Mouse (Mus musculus) embryo, embryonic 11.5 days (tissue): Measurements from ENCODE around the gene Rps19bp1.

Source experiments
- DNase-seq: peaks from one replicate; pipeline ENCODE4 v3.0.0-alpha.2; 2012; ENCODE audit warnings: low read depth, low spot score

Gene Rps19bp1

DNA sequence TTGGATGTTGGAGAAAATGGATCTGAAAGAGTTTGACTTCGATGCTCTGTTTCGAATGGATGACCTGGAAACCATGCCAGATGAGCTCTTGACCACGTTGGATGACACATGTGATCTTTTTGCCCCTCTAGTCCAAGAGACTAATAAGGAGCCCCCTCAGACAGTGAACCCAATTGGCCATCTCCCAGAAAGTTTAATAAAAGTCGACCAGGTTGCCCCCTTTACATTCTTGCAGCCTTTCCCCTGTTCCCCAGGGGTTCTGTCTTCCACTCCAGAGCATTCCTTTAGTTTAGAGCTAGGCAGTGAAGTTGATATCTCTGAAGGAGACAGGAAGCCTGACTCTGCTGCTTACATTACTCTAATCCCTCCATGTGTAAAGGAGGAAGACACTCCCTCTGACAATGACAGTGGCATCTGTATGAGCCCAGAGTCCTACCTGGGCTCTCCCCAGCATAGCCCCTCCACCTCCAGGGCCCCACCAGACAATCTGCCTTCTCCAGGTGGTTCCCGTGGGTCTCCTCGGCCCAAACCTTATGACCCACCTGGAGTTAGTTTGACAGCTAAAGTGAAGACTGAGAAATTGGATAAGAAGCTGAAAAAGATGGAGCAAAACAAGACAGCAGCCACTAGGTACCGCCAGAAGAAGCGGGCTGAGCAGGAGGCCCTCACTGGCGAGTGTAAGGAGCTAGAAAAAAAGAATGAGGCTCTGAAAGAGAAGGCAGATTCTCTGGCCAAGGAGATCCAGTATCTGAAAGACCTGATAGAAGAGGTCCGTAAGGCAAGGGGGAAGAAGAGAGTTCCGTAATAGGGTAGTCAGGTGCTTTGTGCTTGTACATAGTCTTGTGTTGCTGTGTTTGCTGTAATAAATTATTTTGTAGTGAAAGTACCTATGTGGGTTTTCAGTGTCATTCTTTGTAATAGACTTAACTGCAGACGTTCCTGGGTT, 7.2 kb downstream of the Rps19bp1 start:
- no peak for DNase-seq

DNA sequence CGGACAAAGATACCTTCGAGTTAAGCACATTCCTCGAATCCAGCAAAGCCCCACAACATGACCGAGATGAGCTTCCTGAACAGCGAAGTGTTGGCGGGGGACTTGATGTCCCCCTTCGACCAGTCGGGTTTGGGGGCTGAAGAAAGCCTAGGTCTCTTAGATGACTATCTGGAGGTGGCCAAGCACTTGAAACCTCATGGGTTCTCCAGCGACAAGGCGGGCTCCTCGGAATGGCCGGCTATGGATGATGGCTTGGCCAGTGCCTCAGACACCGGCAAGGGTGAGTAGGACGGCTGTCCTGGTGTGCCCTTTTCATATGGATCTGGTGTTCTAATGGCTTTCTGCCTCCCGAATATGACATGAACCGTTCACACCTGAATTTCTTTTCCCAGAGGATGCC, 7.9 kb downstream of the Rps19bp1 start:
- DNase-seq, result no peak

DNA sequence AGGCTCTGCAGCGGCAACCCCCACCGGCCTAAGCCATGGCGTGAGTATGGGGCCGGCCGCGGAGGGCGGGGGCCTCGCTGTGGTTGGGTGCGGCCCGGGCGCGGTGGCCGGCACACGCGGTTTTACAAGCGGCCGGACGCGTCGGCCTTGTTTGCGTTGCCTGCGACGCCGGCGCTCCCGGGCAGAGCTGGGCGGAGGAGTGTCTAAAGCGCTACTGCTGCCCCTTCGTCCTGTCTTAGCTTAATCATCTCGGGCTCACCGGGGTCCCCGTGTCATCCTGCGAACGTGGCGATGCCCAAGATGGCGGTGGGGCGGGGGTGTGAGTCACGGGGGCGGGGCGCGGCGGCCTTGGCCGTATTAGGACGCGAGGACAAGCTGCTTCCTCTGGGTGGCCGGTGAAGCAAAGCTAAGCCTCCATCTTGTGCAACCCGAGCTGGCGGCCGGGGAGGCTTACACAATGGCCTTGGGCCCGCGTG, 8.4 kb downstream of the Rps19bp1 start:
- peak; percentile 64 for DNase-seq

DNA sequence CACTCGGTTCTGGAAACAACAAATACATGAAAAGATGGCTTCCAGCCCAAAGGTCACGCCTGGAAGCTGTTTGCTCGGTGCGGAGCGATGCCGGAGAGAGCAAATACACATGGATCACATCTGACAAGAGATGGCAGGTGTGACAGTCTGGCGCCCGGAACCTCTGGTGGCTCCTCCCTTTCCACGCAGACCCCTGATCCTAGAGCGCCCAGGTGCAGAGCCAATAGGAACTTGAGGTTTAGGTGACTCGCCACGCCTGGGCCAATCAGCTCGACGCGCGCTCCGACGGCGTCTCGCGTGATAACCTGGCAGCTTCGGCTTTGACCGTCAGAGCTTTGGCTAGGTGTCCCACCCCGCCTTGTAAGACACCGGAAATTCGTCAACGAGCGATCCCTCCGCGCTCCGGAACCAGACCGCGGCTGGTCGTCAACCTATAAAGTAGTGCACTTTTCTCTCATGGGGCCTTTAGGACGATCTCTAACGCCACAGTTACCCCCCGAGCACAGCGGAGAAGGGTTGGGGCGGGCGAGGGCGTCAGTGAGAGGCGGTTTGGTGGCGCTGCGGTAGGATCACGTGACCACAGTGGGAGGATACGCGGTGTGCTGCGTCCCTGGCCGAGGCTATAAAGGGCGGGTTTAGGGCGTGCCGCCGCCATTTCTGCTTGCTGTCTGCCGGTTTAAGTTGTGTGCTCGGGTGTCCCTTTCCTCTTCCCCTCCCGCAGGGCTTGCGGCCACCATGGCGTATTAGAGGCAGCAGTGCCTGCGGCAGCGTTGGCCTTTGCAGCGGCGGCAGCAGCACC, 9.1 kb downstream of the Rps19bp1 start, which contains the start of gene Atf4:
Gene Atf4, plus strand, starts transcription at position 338 of the 799 bp plus-strand sequence.
- DNase-seq, result peak; percentile 98

DNA sequence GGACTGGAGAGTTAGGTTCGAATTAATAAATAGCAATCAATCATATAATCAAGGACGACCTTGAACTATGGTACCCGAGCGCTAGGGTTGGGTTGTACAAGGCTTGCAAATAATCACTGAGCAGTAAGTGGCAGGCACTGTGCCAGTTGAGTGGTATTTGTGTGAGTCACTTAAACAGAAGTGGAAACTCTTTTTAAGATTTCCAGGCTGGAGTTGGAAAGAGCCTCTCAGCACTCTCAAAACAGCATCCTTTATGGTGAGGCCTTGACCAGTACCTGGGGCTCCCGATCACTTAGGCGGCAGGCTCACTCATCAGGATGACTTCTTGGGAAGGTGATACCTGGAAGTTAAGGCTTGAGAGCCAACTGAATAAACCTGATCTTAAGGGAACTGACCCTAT, 9.9 kb downstream of the Rps19bp1 start:
- no peak for DNase-seq

DNA sequence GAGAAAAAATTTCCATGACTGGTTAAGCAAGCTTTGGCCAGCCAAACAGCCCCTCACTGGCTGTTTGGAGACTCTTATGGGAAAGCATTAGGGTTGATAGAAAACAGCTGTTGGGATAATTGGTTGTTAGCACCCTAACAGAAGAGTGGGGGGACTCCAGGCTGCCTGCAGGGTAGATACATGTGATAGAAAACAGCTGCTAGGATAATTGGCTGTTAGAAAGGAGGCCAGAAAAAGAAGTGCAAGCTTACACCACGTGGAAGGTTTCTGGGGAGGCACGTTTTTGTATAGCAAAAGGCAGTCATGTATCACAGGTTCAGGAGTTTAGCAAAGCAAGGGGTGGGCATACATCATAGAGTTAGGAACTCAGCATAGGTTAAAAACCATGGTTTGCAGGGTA, 10.6 kb downstream of the Rps19bp1 start:
- no peak for DNase-seq

DNA sequence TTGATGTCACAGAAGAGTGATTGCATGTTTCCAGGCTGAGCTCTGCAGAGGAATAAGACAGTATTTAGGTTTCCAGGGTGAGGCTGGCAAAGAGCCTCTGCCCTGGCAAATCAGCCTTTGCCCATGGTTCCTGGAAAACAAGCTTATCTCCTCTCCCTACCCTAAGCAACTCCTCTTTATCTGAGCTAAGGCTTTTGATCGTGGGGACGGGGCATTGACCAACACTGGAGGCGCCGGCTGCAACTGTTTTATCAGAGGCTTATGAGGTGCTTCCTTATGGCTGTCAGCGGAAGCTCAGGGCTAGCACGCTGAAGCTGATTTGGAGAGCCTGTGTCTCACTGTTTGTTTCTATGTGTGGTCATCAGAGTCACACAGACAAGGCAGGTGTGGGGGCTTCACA, 13.5 kb downstream of the Rps19bp1 start:
- DNase-seq, result no peak

DNA sequence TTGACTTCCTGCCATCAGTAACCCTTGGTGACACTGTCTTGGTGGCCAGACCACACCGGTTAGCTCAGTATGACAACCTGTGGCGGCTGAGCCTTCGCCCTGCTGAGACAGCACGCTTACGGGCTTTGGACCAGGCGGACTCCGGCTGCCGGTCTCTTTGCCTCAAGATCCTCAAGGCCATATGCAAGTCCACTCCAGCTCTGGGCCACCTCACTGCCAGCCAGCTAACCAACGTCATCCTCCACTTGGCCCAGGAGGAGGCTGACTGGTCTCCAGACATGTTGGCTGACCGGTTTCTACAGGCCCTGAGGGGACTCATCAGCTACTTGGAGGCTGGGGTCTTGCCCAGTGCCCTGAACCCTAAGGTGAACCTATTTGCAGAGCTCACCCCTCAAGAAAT, 14.4 kb downstream of the Rps19bp1 start:
- DNase-seq, result no peak

DNA sequence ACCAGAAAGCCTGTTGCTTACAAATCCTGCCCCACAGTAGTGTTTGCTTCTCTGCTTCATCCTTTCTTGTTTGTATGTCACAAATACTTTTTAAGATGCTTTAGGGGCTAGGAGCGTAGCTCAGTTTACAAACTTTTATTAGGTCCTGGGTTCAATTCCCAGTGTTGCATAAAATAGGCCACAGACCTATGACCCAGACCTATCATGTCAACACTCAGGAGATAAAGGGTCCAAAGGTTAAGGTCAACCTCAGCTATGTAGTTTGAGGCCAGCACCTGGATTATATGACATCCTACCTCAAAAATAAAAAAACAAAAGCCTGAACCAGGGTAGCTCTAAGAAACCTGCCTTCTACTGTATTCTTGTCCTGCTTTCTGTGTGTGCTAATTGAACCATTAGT, 15.5 kb downstream of the Rps19bp1 start:
- DNase-seq, result no peak

DNA sequence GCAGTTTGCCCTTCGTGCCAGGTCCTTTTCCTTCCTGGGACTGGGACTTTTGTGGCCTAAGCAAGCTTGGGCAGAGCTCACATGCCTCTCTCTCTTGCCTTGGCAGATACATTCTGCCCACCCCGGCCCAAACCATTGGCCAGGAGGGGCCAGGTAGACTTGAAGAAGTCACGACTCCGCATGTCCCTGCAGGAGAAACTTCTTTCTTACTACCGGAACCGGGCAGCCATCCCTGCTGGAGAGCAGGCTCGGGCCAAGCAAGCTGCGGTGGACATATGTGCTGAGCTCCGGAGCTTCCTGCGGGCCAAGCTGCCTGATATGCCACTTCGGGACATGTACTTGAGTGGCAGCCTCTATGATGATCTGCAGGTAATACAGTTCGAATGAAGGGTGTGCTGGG, 16.0 kb downstream of the Rps19bp1 start:
- DNase-seq, result no peak

DNA sequence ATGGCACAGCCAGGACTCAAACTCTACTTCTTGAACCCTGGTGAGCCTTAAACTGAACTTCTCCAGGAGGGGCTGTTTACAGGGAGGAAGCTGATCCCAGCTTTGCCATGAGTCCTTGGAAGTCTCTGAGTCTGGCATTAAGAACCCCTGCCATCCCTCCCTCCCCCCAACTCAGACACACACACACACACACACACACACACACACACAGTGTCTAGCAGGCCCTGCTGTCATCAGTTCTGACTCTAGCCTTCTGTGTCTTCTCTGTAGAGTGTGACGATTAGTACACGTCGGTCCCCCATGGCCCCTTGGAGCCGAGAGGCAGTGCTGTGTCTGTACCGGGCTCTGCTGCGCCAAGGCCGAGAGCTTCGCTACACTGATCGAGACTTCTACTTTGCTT, 28.6 kb downstream of the Rps19bp1 start, which contains the start of gene AC140267.1:
Gene AC140267.1, plus strand, starts transcription at position 301 of the 400 bp plus-strand sequence.
- DNase-seq, result no peak

DNA sequence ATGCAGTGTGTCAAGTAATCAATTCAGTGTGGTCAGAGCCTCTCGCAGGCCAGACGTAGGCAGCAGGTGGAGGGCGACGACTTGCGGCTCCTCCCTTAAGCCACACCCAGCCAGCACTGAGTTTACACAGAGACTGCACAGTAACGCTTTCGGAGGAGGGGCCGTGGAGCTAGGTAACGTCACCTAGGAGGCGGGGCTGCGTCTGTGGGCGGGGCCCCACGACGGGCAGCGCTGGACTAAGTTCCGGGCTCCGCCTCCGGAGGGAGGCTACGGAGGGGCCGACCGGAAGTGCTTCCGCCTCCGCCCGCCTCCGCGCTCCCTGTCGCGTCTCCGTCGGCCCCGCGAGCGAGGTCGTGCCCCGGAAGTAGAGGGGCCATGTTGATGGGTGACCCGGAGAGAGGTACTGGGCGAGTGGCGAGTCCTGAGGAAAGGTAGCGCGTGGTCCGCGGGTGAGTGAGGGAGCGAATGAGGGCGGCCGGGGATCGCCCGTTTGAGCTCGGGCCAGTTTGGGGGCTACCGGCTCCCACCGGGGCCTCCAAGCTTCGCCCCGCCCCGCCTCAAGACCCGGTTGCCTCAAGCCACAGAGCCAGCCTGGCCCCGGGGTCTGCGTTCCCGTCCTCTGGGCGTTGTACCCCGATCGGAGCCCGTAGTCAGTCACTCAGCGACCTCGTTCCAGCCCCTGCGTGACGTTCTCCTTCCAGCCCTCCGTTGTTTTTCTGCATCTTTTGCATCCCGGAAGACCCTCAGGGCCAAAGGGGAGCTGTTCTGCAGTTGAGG, 30.2 kb downstream of the Rps19bp1 start, which contains the start of gene Mief1:
Gene Mief1, plus strand, starts transcription at position 286 of the 777 bp plus-strand sequence.
- DNase-seq, result peak; percentile 96

DNA sequence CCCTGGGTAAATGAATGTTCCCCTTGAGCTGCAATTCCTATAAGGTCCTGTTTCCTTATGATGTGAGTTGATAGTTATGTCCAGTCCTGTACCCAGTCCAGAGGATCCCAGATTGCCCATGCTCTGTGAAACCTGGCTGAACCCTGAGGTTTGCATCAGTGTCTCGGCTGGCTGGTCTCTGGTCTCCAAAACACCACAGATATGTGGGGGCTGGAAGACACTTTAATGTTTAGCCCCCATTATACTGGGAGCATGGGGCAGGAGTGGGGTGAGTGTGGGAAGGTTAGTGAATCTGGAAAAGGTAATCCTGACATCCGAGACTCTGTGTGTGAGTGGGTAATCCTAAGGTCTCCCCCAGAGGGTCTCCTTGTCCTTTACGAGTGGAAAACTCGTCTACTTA, 31.1 kb downstream of the Rps19bp1 start:
- DNase-seq, result no peak

DNA sequence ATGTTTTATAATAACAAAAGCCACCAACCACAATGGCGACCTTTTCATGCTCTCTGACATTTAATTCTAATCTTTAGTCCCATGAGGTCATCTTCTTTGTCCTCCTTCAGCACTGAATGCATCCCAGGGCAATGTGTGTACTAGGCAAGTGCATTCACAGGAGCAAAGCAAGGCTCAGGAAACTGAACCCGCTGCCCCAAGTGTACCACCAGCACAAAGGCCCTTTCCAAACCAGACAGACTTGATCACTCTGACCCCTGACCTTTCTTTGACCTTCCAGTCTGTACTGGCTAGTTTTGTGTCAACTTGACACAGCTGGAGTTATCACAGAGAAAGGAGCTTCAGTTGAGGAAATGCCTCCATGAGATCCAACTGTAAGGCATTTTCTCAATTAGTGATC, 31.8 kb downstream of the Rps19bp1 start:
- DNase-seq, result no peak

DNA sequence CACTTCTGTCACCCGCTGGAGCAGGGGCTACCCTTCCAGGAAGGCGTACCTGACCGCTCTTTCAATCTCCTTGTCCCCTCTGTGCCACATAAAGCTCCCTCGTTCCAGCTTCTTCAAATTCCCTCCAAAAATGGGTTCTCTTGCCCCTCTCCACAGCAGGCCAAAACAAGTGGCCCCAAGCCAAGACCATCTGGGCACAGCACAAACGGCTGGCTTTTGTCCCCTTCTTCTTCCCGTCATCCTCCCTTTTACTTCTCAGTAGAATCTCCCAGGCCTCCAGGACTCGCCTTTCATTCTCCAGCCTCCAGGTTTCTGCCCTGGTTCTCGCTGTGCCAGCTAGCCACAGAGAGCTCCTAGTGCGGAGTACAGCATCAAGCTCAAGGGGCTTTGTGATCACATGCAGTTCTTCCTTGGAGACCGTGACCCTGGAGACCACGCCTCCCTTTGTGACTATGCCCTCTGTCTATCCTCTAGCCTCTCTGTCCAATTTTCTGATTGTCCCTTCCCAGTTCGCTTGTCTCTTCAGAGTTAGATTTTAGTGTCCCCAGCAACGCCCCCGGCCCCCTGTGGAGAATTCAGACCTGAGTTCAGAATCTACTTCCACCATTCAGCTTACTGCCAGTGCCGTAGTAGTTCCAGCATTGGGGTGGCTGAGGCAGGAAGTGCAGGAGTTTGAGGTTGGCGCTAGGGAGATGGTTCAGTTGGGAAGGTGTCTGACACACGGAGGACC, 35.9 kb downstream of the Rps19bp1 start:
- DNase-seq, result no peak

DNA sequence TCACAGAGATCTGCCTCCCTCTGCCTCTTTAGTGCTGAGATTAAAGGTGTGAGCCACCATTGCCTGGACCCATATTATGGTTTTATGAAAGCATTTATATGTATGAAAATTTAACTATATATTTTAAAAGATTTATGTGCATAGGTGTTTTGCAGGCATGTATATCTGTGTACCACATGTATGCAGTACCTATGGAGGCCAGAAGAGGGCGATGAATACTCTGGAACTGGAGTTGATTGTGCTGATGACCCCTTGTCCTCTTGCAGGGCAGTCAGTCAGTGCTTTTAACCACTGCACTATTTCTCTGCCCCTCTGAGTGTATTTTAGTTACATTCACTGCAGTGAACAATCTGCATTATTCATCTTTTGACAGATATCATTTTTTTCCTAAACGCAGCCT, 38.3 kb downstream of the Rps19bp1 start:
- peak; percentile 45 for DNase-seq

DNA sequence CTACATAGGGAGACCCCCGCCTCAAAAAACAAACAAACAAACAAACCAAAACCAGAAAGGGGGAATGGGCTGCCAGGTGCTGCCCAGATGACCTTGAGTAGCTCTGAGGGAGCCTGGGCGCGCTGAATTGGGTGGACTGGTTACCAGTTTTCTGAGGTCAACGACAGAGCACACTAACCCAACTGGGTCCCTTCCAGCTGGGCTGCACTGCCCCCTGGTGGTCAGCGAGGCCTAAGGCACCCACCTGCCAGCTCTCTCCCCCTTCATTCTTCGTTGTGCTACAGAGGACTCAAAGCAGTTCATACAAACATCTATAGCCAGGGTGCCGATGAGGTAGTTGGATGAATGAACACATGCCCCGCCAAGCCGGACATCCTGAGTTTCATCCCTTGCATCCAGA, 38.9 kb downstream of the Rps19bp1 start:
- DNase-seq, result peak; percentile 55

DNA sequence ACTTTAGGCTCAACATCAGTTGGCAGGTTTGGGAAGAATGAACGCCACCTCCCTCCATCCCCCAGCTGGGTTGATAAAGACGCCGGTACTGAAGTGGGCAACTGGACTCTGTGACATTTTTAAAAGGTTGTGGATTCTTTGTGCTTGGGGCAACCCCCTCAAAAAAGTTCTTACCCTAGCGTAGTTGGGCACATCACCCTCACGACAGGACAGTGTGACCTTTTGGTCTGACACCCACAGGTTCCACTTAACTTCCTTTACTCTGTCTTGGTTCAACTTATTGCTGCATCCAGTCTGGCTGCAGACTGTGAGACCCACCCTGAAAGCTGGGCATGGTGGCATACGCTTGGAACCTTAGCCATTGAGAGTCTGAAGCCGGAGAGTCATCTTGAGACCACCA, 40.4 kb downstream of the Rps19bp1 start:
- no peak for DNase-seq

DNA sequence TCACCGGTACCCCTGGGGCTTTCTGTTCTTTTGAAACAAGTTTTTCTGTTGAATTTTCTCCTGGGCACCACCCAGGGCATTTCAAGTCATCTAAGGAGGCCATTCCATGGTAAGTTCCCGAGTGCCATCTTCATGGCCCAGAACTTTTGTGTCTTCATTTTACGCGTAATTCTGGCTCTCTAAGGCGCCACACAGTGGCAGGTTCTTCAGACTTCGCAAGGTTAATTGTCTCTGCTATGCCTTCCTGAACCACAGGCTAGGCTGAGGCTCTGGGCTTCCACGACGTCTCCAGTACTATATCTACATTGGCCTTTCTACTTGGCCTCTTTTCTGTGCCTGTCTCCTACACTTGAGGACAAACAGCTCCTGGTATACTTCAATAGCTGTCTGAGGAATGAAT, 43.1 kb downstream of the Rps19bp1 start:
- no peak for DNase-seq

DNA sequence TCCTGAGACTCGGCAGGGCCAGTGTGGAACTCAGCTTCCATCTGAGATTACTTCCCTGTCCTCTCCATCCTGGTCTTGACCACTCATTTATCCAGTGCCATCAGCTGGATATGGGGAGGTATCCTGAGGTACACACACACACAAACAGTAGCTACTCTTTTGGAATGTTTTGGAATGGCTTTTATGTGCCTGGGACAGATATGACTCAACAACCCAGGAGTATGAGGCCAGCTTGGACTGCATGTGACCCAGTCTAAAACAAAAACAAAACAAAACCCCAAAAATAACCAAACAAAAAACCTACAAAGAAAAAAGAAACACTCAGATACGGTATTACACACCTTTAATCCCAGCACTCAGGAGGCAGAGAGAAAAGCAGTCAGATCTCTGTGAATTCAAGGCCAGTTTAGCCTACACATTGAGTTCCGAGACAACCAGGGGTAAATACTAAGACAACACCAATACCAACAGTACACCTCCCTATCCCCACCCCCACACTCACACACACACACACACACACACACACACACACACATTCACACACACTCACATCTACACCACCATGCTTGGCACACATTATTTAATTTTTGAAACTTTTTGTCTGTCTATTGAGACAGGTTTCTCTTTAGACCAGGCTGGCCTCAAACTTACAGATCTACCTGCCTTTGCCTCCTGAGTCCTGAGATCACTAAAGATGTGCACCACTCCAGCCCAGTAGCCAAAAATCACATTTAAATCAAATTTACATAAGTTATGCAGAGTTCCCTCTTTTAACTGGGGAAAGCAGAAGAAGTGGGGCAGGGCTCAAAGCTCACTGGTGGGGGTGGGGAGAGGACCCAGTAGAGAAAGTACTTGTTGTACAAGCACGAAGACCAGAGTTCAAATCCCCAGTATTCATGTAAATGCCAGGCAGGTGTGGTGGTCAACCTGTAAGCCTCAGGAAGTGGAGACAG, 44.1 kb downstream of the Rps19bp1 start:
- DNase-seq, result no peak
